Mouse (Mus musculus) c-Kit-negative CD71-positive TER-119-positive erythroid progenitor cells, embryonic 14.5 days (primary cell): ENCODE results near the gene Rfx3.

Experiments
- DNase-seq: peaks from one replicate; pipeline ENCODE4 v3.0.0-alpha.2; 2013; ENCODE audit warnings: low read depth, low spot score

Gene Rfx3

DNA sequence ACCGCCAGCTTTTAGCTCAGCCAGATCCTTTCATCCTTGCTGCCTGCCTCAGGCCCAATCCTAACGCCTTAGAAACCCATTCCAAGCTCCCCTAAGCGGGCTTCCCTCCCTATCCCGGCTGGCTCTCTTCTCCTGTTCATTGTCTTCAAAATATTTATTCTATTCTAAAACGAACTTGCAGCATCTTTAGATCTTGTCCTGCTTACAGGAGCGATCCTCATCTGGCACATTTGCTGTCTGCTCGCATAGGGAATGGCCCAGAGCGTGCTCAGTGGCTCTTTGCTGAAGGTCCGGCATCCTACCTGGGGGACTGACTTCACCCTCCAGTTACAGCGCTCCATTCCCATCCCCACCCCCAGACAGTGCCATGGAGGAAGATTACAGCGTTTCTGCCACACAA is 292.0 kb downstream of the Rfx3 start:
- DNase-seq, result no peak

DNA sequence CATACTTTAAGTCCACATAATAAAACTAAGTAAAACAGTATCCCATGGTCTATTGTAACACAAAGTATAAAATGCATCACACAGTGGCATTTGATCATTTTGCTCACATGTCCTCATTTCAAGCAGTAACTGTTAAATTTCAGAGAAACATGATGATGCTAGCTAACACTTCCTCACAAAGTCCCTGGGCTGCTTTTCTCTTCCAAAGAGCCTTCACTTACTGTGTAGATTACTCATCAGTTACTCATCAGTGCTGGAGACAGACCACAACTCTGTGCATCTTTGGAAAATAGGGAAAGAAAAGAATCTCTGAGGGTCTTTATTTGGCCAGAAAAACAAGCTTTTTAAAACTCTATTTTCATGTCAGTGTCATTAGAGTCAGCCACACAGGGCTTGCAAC is 294.7 kb downstream of the Rfx3 start:
- no peak for DNase-seq
